Mouse (Mus musculus) midbrain, embryonic 14.5 days (tissue): ENCODE results near the gene Marveld2. TPM values are rescaled to one million over a fixed set of nuclear protein-coding genes. Genes with fewer than 3 reads are reported as not detected.

ENCODE experiments used
- ATAC-seq: fragments of 200-750 bp; cut with Nextera tagmentation; 2 replicates; pipeline ENCODE4 v1.8.0; 2017; ENCODE audit warnings: moderate number of reproducible peaks, moderate library complexity; ENCODE audit not compliant: low FRiP score, low TSS enrichment
- DNase-seq: peaks from one replicate; pipeline ENCODE4 v3.0.0-alpha.2; 2015
- H3K27ac ChIP-seq: fragments of 300-500 bp; sonication (generic); replicated peaks from 2 replicates; pipeline ENCODE4 v1.5.1; 2014; ENCODE audit warnings: mild to moderate bottlenecking, low read depth, low read length, moderate library complexity
- H3K27me3 ChIP-seq: fragments of 300-500 bp; sonication (generic); 2 replicates; pipeline ENCODE4 v1.6.1; 2014; ENCODE audit warnings: low read length, control low read depth, mixed read lengths; ENCODE audit not compliant: control insufficient read depth, insufficient read depth
- H3K36me3 ChIP-seq: fragments of 300-500 bp; sonication (generic); 2 replicates; pipeline ENCODE4 v1.6.1; 2014; ENCODE audit warnings: low read length, control low read depth; ENCODE audit not compliant: control insufficient read depth, insufficient read depth
- H3K4me1 ChIP-seq: fragments of 300-500 bp; sonication (generic); 2 replicates; pipeline ENCODE4 v1.6.1; 2014; ENCODE audit warnings: mild to moderate bottlenecking, antibody characterized with exemption, low read length, control low read depth; ENCODE audit not compliant: control insufficient read depth, insufficient read depth
- H3K4me2 ChIP-seq: fragments of 300-500 bp; sonication (generic); 2 replicates; pipeline ENCODE4 v1.6.1; 2014; ENCODE audit warnings: mild to moderate bottlenecking, low read length, moderate library complexity
- H3K4me3 ChIP-seq: fragments of 300-500 bp; sonication (generic); replicated peaks from 2 replicates; pipeline ENCODE4 v1.5.1; 2014; ENCODE audit warnings: low read depth, low read length
- H3K9ac ChIP-seq: fragments of 300-500 bp; sonication (generic); replicated peaks from 2 replicates; pipeline ENCODE4 v1.6.1; 2014; ENCODE audit warnings: mild to moderate bottlenecking, low read length, moderate library complexity
- H3K9me3 ChIP-seq: fragments of 300-500 bp; sonication (generic); 2 replicates; pipeline ENCODE4 v1.6.1; 2016; ENCODE audit warnings: low read length, control low read depth, mixed read lengths; ENCODE audit not compliant: control insufficient read depth
- WGBS: fragments of 180-500 bp; shearing (Covaris S2); extraction: QIAGEN DNeasy Blood & Tissue Kit; methylation state at CpG from one replicate; pipeline ENCODE4 v1.1.7; 2014; 5-methylcytosine and 5-hydroxymethylcytosine counted together
- polyA plus RNA-seq: library from polyadenylated mRNA; unstranded; fragments of >200 nt; fragmentation: Nextera tagmentation; extraction: Ambion mirVana; gene quantifications from 2 replicates; pipeline ENCODE4 v1.2.1, GENCODE M21; 2014

Gene Marveld2
- 1.9 and 2.7 TPM in 2 replicates for polyA plus RNA-seq

GRCm38 (mm10) chr13:100616181-100617087 lies at the start of gene Marveld2:
Marveld2 (minus strand) TSS chr13:100616971.
- Histone ChIP-seq H3K27me3 (peaks cover 4% of the 10 kb centered on the region; the same call in 1 of the 2 replicates), H3K27ac (no peak within 1 kb of the TSS), H3K36me3 (peaks cover 35% of the 10 kb centered on the region), H3K4me3 (peak within 1 kb of the TSS; percentile 48), H3K4me1 (0 out of 2 replicates have a peak, but pooled peaks cover 3% of the 10 kb centered on the region), H3K9me3 (no peaks in the 10 kb centered on the region), H3K9ac (peak within 1 kb of the TSS; percentile 64), H3K4me2 (peak within 1 kb of the TSS; percentile 81)
- DNase-seq (peak; percentile 55), ATAC-seq (peak; percentile 50; the same call in 1 of the 2 replicates)
- WGBS: 3% methylated on average over 77 of the region's 77 CpGs

- no peak overlapping the region for H3K4me3 ChIP-seq
- DNase-seq: peak; percentile 86
- 53% methylated on average over 4 of the region's 4 CpGs for WGBS
- no peak overlapping the region for H3K27ac ChIP-seq
- no peak for ATAC-seq
- no peaks in the 10 kb centered on the region for H3K4me1 ChIP-seq
- H3K9ac ChIP-seq: no peak overlapping the region
- H3K9me3 ChIP-seq: no peaks in the 10 kb centered on the region
- H3K36me3 ChIP-seq: peaks cover 12% of the 10 kb centered on the region; the same call in 1 of the 2 replicates
- no peaks in the 10 kb centered on the region for H3K27me3 ChIP-seq
- H3K4me2 ChIP-seq: no peak overlapping the region
These were observed 43.2 kb upstream of the Marveld2 start for GRCm38 (mm10) chr13:100659864-100660456.

GRCm38 (mm10) chr13:100658091-100658490 lies 41.3 kb upstream of the Marveld2 start:
- H3K4me2 ChIP-seq: no peak overlapping the region
- H3K4me1 ChIP-seq: no peaks in the 10 kb centered on the region
- H3K36me3 ChIP-seq: peaks cover 12% of the 10 kb centered on the region; the same call in 1 of the 2 replicates
- ATAC-seq (no peak), DNase-seq (no peak)
- no peak overlapping the region for H3K27ac ChIP-seq
- 97% methylated on average over 5 of the region's 5 CpGs for WGBS
- H3K9me3 ChIP-seq: no peaks in the 10 kb centered on the region
- no peaks in the 10 kb centered on the region for H3K27me3 ChIP-seq
- no peak overlapping the region for H3K9ac ChIP-seq
- H3K4me3 ChIP-seq: no peak overlapping the region

- Histone ChIP-seq H3K9me3 (no peaks in the 10 kb centered on the region), H3K4me2 (peak within 1 kb of the TSS; percentile 67), H3K27ac (peak within 1 kb of the TSS; percentile 98), H3K9ac (peak within 1 kb of the TSS; percentile 87), H3K4me1 (peaks cover 5% of the 10 kb centered on the region; the same call in 1 of the 2 replicates), H3K36me3 (peaks cover 15% of the 10 kb centered on the region), H3K27me3 (no peaks in the 10 kb centered on the region), H3K4me3 (peak within 1 kb of the TSS; percentile 91)
- ATAC-seq (no peak; the same call in 1 of the 2 replicates), DNase-seq (peak; percentile 3)
- WGBS: 1% methylated on average over 61 of the region's 63 CpGs
These were observed 34.8 kb upstream of the Marveld2 start, which contains the start of gene Taf9 for GRCm38 (mm10) chr13:100651439-100652186. Taf9 (plus strand) TSS chr13:100651579.

- Histone ChIP-seq H3K27ac (peak within 1 kb of the TSS; percentile 98), H3K9ac (peak within 1 kb of the TSS; percentile 87), H3K4me3 (peak within 1 kb of the TSS; percentile 91), H3K9me3 (no peaks in the 10 kb centered on the region), H3K27me3 (no peaks in the 10 kb centered on the region), H3K4me1 (peaks cover 5% of the 10 kb centered on the region; the same call in 1 of the 2 replicates), H3K4me2 (peak within 1 kb of the TSS; percentile 67), H3K36me3 (peaks cover 19% of the 10 kb centered on the region)
- DNase-seq (peak; percentile 96), ATAC-seq (peak; percentile 99)
- under 1% methylated on average over 73 of the region's 73 CpGs for WGBS
These were observed 34.0 kb upstream of the Marveld2 start, which contains the start of the genes Ak6 and Rad17 for GRCm38 (mm10) chr13:100650550-100651438. Ak6 (plus strand) TSS chr13:100650979. Rad17 (minus strand) TSS chr13:100651051.

- Histone ChIP-seq H3K36me3 (peaks cover 42% of the 10 kb centered on the region), H3K4me3 (no peak overlapping the region), H3K4me2 (no peak overlapping the region), H3K27me3 (no peaks in the 10 kb centered on the region), H3K4me1 (peaks cover 5% of the 10 kb centered on the region; the same call in 1 of the 2 replicates), H3K9me3 (no peaks in the 10 kb centered on the region), H3K9ac (no peak overlapping the region), H3K27ac (no peak overlapping the region)
- DNase-seq (no peak), ATAC-seq (no peak)
- 95% methylated on average over 8 of the region's 8 CpGs for WGBS
These were observed 31.5 kb upstream of the Marveld2 start for GRCm38 (mm10) chr13:100648223-100648622.

- Histone ChIP-seq H3K4me1 (no peaks in the 10 kb centered on the region), H3K27ac (no peak overlapping the region), H3K4me3 (no peak overlapping the region), H3K9ac (no peak overlapping the region), H3K9me3 (no peaks in the 10 kb centered on the region), H3K27me3 (no peaks in the 10 kb centered on the region), H3K4me2 (no peak overlapping the region), H3K36me3 (peaks cover 85% of the 10 kb centered on the region)
- WGBS: 94% methylated on average over 4 of the region's 4 CpGs
- no peak for ATAC-seq
- no peak for DNase-seq
These were observed 25.9 kb upstream of the Marveld2 start for GRCm38 (mm10) chr13:100642471-100643209.
